Mouse (Mus musculus) erythroblast, embryonic 14.5 days (primary cell): ENCODE results near the gene Gpr171.

Experiments used
- GATA1 ChIP-seq: IDR thresholded peaks from 2 replicates; pipeline ENCODE4 v1.6.1; 2012; ENCODE audit warnings: low read length, inconsistent platforms, mixed read lengths
- TAL1 ChIP-seq: IDR thresholded peaks from 3 replicates; pipeline ENCODE4 v1.6.1; 2012; ENCODE audit warnings: low read length, inconsistent platforms, mixed read lengths

DNA sequence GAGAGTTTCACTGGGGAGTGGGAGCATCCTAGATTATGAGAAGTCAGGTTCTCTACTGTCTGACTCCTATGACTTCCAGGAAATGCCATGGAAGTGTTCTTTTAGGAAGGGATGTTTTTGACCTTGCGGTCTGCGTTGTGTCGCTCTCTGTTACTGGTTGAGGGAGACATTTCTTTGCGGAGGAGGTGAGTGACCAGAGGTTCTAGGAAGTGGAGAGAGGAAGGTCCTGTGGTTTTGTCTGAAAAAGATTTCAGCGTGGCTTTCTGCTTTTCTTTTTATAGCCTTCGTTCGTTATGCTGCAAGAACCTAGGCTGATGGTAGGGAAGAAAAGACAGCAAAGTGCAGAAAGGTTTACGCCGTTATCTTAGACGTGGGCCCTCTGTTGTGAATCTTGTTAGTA, 3.1 kb downstream of the Gpr171 start:
- TF ChIP-seq TAL1 (no peak), GATA1 (no peak)
